Mouse (Mus musculus) forebrain, embryonic 15.5 days (tissue): Measurements from ENCODE around the gene Upp2. TPM values are rescaled to one million over a fixed set of nuclear protein-coding genes. Genes with fewer than 3 reads are reported as not detected.
A peak's percentile ranks its signal among the peaks of the same experiment; 100 is the strongest.

Source experiments
- ATAC-seq: fragments of 200-750 bp; cut with Nextera tagmentation; replicated peaks from 2 replicates; pipeline ENCODE4 v1.8.0; 2017; ENCODE audit warnings: mild to moderate bottlenecking, moderate TSS enrichment, moderate library complexity
- H3K27ac ChIP-seq: fragments of 300-500 bp; sonication (generic); replicated peaks from 2 replicates; pipeline ENCODE4 v1.5.1; 2015; ENCODE audit warnings: mild to moderate bottlenecking, inconsistent platforms
- H3K27me3 ChIP-seq: fragments of 300-500 bp; sonication (generic); 2 replicates; pipeline ENCODE4 v1.6.1; 2015; ENCODE audit warnings: inconsistent platforms
- H3K36me3 ChIP-seq: fragments of 300-500 bp; sonication (generic); 2 replicates; pipeline ENCODE4 v1.6.1; 2015; ENCODE audit warnings: mild to moderate bottlenecking, inconsistent platforms
- H3K4me1 ChIP-seq: fragments of 300-500 bp; sonication (generic); 2 replicates; pipeline ENCODE4 v1.6.1; 2015; ENCODE audit warnings: inconsistent platforms
- H3K4me2 ChIP-seq: fragments of 300-500 bp; sonication (generic); replicated peaks from 2 replicates; pipeline ENCODE4 v1.6.1; 2015; ENCODE audit warnings: mild to moderate bottlenecking, inconsistent platforms
- H3K4me3 ChIP-seq: fragments of 300-500 bp; sonication (generic); 2 replicates; pipeline ENCODE4 v1.5.1; 2015; ENCODE audit warnings: mild to moderate bottlenecking, inconsistent platforms
- H3K9ac ChIP-seq: fragments of 300-500 bp; sonication (generic); replicated peaks from 2 replicates; pipeline ENCODE4 v1.6.1; 2015; ENCODE audit warnings: mild to moderate bottlenecking, inconsistent platforms
- H3K9me3 ChIP-seq: fragments of 300-500 bp; sonication (generic); 2 replicates; pipeline ENCODE4 v1.6.1; 2016; ENCODE audit warnings: inconsistent platforms
- WGBS: fragments of 180-500 bp; shearing (Covaris S2); methylation state at CpG from one replicate; pipeline ENCODE4 v1.1.7; 2015; ENCODE audit warnings: mixed read lengths; 5-methylcytosine and 5-hydroxymethylcytosine counted together
- polyA plus RNA-seq: library from polyadenylated mRNA; unstranded; fragments of >200 nt; fragmentation: Nextera tagmentation; extraction: Ambion mirVana; gene quantifications from 2 replicates; pipeline ENCODE4 v1.2.1, GENCODE M21; 2015

Upp2 gene
- polyA plus RNA-seq, 1 experiment from 2014 or later: 14.4 TPM

GRCm38 (mm10) chr2:58557045-58557845 is 9.9 kb upstream of the Upp2 start:
- H3K9me3 ChIP-seq: no peaks in the 10 kb centered on the region
- H3K9ac ChIP-seq: no peak overlapping the region
- no peak overlapping the region for H3K4me2 ChIP-seq
- no peaks in the 10 kb centered on the region for H3K27me3 ChIP-seq
- ATAC-seq: no peak
- H3K4me1 ChIP-seq: peaks cover 13% of the 10 kb centered on the region; the same call in 1 of the 2 replicates
- WGBS: 91% methylated on average over 9 of the region's 9 CpGs
- H3K27ac ChIP-seq: no peak overlapping the region
- no peaks in the 10 kb centered on the region for H3K36me3 ChIP-seq
- H3K4me3 ChIP-seq: no peak overlapping the region

- Histone ChIP-seq H3K27ac (no peak overlapping the region), H3K4me1 (peaks cover 34% of the 10 kb centered on the region), H3K4me3 (no peak overlapping the region), H3K9me3 (no peaks in the 10 kb centered on the region), H3K9ac (no peak overlapping the region), H3K27me3 (no peaks in the 10 kb centered on the region), H3K4me2 (no peak overlapping the region), H3K36me3 (no peaks in the 10 kb centered on the region)
- no peak for ATAC-seq
- WGBS: 85% methylated on average over 4 of the region's 4 CpGs
Observed at GRCm38 (mm10) chr2:58562137-58562536, 5.0 kb upstream of the Upp2 start.

- no peaks in the 10 kb centered on the region for H3K27me3 ChIP-seq
- H3K4me3 ChIP-seq: peak overlapping the region; percentile 81
- WGBS: 35% methylated on average over 6 of the region's 6 CpGs
- no peaks in the 10 kb centered on the region for H3K36me3 ChIP-seq
- H3K9ac ChIP-seq: peak overlapping the region; percentile 96
- peaks cover 49% of the 10 kb centered on the region for H3K4me1 ChIP-seq
- no peaks in the 10 kb centered on the region for H3K9me3 ChIP-seq
- H3K27ac ChIP-seq: no peak overlapping the region
- peak overlapping the region; percentile 56 for H3K4me2 ChIP-seq
- ATAC-seq: no peak
Observed at GRCm38 (mm10) chr2:58565267-58565666, 1.8 kb upstream of the Upp2 start.

GRCm38 (mm10) chr2:58566049-58566409 is 1.1 kb upstream of the Upp2 start:
- Histone ChIP-seq H3K4me2 (peak overlapping the region; percentile 56), H3K27me3 (no peaks in the 10 kb centered on the region), H3K4me3 (peak overlapping the region; percentile 81), H3K4me1 (peaks cover 49% of the 10 kb centered on the region), H3K9ac (peak overlapping the region; percentile 96), H3K36me3 (no peaks in the 10 kb centered on the region), H3K9me3 (no peaks in the 10 kb centered on the region), H3K27ac (peak overlapping the region; percentile 97)
- no peak for ATAC-seq
- WGBS: 2% methylated on average over 6 of the region's 6 CpGs

GRCm38 (mm10) chr2:58566410-58567065 is 560 bp upstream of the Upp2 start:
- WGBS: under 1% methylated on average over 78 of the region's 78 CpGs
- Histone ChIP-seq H3K36me3 (no peaks in the 10 kb centered on the region), H3K4me2 (peak overlapping the region; percentile 56), H3K9me3 (no peaks in the 10 kb centered on the region), H3K9ac (peak overlapping the region; percentile 96), H3K27me3 (no peaks in the 10 kb centered on the region), H3K4me3 (peak overlapping the region; percentile 81), H3K27ac (peak overlapping the region; percentile 97), H3K4me1 (peaks cover 49% of the 10 kb centered on the region)
- peak; percentile 72 for ATAC-seq

GRCm38 (mm10) chr2:58567866-58568719 is 995 bp downstream of the Upp2 start:
- no peaks in the 10 kb centered on the region for H3K36me3 ChIP-seq
- peak overlapping the region; percentile 81 for H3K4me3 ChIP-seq
- no peaks in the 10 kb centered on the region for H3K27me3 ChIP-seq
- H3K9ac ChIP-seq: peak overlapping the region; percentile 96
- peaks cover 45% of the 10 kb centered on the region for H3K4me1 ChIP-seq
- H3K4me2 ChIP-seq: peak overlapping the region; percentile 56
- H3K9me3 ChIP-seq: no peaks in the 10 kb centered on the region
- no peak for ATAC-seq
- peak overlapping the region; percentile 97 for H3K27ac ChIP-seq
- WGBS: 7% methylated on average over 12 of the region's 12 CpGs

- WGBS: 43% methylated on average over 4 of the region's 4 CpGs
- Histone ChIP-seq H3K36me3 (no peaks in the 10 kb centered on the region), H3K9me3 (no peaks in the 10 kb centered on the region), H3K27me3 (no peaks in the 10 kb centered on the region), H3K27ac (peak overlapping the region; percentile 97), H3K4me2 (peak overlapping the region; percentile 56), H3K4me1 (peaks cover 35% of the 10 kb centered on the region), H3K4me3 (peak overlapping the region; percentile 81), H3K9ac (peak overlapping the region; percentile 96)
- ATAC-seq: no peak
Observed at GRCm38 (mm10) chr2:58568841-58569645, 1.9 kb downstream of the Upp2 start.

GRCm38 (mm10) chr2:58574167-58574566 is 7.1 kb downstream of the Upp2 start:
- no peak overlapping the region for H3K4me3 ChIP-seq
- no peak for ATAC-seq
- no peaks in the 10 kb centered on the region for H3K27me3 ChIP-seq
- H3K27ac ChIP-seq: no peak overlapping the region
- H3K36me3 ChIP-seq: no peaks in the 10 kb centered on the region
- no peak overlapping the region for H3K9ac ChIP-seq
- WGBS: 92% methylated on average over 2 of the region's 2 CpGs
- peaks cover 2% of the 10 kb centered on the region for H3K4me1 ChIP-seq
- no peak overlapping the region for H3K4me2 ChIP-seq
- no peaks in the 10 kb centered on the region for H3K9me3 ChIP-seq

- Histone ChIP-seq H3K9me3 (no peaks in the 10 kb centered on the region), H3K4me2 (no peak overlapping the region; the same call in 1 of the 2 replicates)
Observed at GRCm38 (mm10) chr2:58586311-58586710, 19.2 kb downstream of the Upp2 start.

GRCm38 (mm10) chr2:58589637-58590036 is 22.5 kb downstream of the Upp2 start:
- H3K27ac ChIP-seq: no peak overlapping the region
- H3K4me2 ChIP-seq: no peak overlapping the region
- H3K9me3 ChIP-seq: no peaks in the 10 kb centered on the region
- peaks cover 21% of the 10 kb centered on the region for H3K4me1 ChIP-seq
- H3K36me3 ChIP-seq: no peaks in the 10 kb centered on the region
- no peaks in the 10 kb centered on the region for H3K27me3 ChIP-seq
- H3K4me3 ChIP-seq: no peak overlapping the region
- H3K9ac ChIP-seq: no peak overlapping the region
- ATAC-seq: no peak
- WGBS: 68% methylated on average over 4 of the region's 4 CpGs

More at GRCm38 (mm10) chr2:58586311-58586710, 19.2 kb downstream of the Upp2 start:
- Histone ChIP-seq H3K4me3 (no peak overlapping the region), H3K4me1 (peaks cover 21% of the 10 kb centered on the region), H3K9ac (no peak overlapping the region), H3K36me3 (no peaks in the 10 kb centered on the region), H3K27ac (peak overlapping the region; percentile 92), H3K27me3 (no peaks in the 10 kb centered on the region)
- 34% methylated on average over 10 of the region's 10 CpGs for WGBS
- ATAC-seq: peak; percentile 94

- Histone ChIP-seq H3K4me2 (no peak overlapping the region), H3K9ac (no peak overlapping the region), H3K9me3 (no peaks in the 10 kb centered on the region), H3K27ac (no peak overlapping the region), H3K27me3 (no peaks in the 10 kb centered on the region), H3K4me3 (no peak overlapping the region), H3K4me1 (peaks cover 21% of the 10 kb centered on the region), H3K36me3 (no peaks in the 10 kb centered on the region)
- ATAC-seq: no peak
- WGBS: 94% methylated on average over 1 of the region's 1 CpGs
Observed at GRCm38 (mm10) chr2:58590055-58590454, 23.0 kb downstream of the Upp2 start.
